Mouse (Mus musculus) heart, embryonic 14.5 days (tissue): Measurements from ENCODE around the gene Lbhd2. TPM values are rescaled to one million over a fixed set of nuclear protein-coding genes. Genes with fewer than 3 reads are reported as not detected.

ENCODE experiments used
- ATAC-seq: fragments of 200-750 bp; cut with Nextera tagmentation; 2 replicates; pipeline ENCODE4 v1.8.0; 2017; ENCODE audit warnings: low read depth, moderate TSS enrichment; ENCODE audit not compliant: insufficient number of reproducible peaks, insufficient read depth, low FRiP score
- H3K27ac ChIP-seq, 2 experiments: fragments of 200-500 bp in 1 of 2; fragments of 300-500 bp in 1 of 2; sonication (generic) in 1 of 2; replicated peaks in 1 of 2; 2 replicates each; pipeline ENCODE4 v1.5.1; 2012 to 2014; ENCODE audit warnings: low read depth in 2 of 2, low read length in 2 of 2, control low read depth in 1 of 2, mild to moderate bottlenecking in 1 of 2, mixed read lengths in 1 of 2; ENCODE audit not compliant: control insufficient read depth in 1 of 2, insufficient read depth in 1 of 2
- H3K27me3 ChIP-seq: fragments of 300-500 bp; sonication (generic); 2 replicates; pipeline ENCODE4 v1.6.1; 2014; ENCODE audit warnings: mild to moderate bottlenecking, low read length, control low read depth; ENCODE audit not compliant: control insufficient read depth, insufficient read depth
- H3K36me3 ChIP-seq: fragments of 300-500 bp; sonication (generic); 2 replicates; pipeline ENCODE4 v1.6.1; 2014; ENCODE audit warnings: mild to moderate bottlenecking, control low read depth, low read length, mixed read lengths; ENCODE audit not compliant: control insufficient read depth, insufficient read depth
- H3K4me1 ChIP-seq, 2 experiments: fragments of 200-500 bp in 1 of 2; fragments of 300-500 bp in 1 of 2; sonication (generic) in 1 of 2; 2 replicates each; pipeline ENCODE4 v1.6.1; 2012 to 2014; ENCODE audit warnings: low read length in 2 of 2, control low read depth in 1 of 2, mixed read lengths in 1 of 2; ENCODE audit not compliant: control insufficient read depth in 2 of 2, insufficient read depth in 2 of 2
- H3K4me2 ChIP-seq: fragments of 300-500 bp; sonication (generic); 2 replicates; pipeline ENCODE4 v1.6.1; 2014; ENCODE audit warnings: mild to moderate bottlenecking, low read length
- H3K4me3 ChIP-seq, 2 experiments: fragments of 200-500 bp in 1 of 2; fragments of 300-500 bp in 1 of 2; sonication (generic) in 1 of 2; 2 replicates each; pipeline ENCODE4 v1.5.1; 2012 to 2014; ENCODE audit warnings: low read length in 2 of 2, mild to moderate bottlenecking in 2 of 2, control low read depth in 1 of 2, low read depth in 1 of 2, moderate library complexity in 1 of 2; ENCODE audit not compliant: control insufficient read depth in 1 of 2, insufficient read depth in 1 of 2
- H3K9ac ChIP-seq: fragments of 300-500 bp; sonication (generic); 2 replicates; pipeline ENCODE4 v1.6.1; 2014; ENCODE audit warnings: mild to moderate bottlenecking, low read length
- H3K9me3 ChIP-seq: fragments of 300-500 bp; sonication (generic); 2 replicates; pipeline ENCODE4 v1.6.1; 2016; ENCODE audit warnings: low read length, control low read depth; ENCODE audit not compliant: control insufficient read depth
- WGBS: fragments of 180-500 bp; shearing (Covaris S2); extraction: QIAGEN DNeasy Blood & Tissue Kit; methylation state at CpG from one replicate; pipeline ENCODE4 v1.1.7; 2014; 5-methylcytosine and 5-hydroxymethylcytosine counted together
- polyA plus RNA-seq: library from polyadenylated mRNA; unstranded; fragments of >200 nt; fragmentation: Nextera tagmentation; extraction: Ambion mirVana; gene quantifications from 2 replicates; pipeline ENCODE4 v1.2.1, GENCODE M21; 2014

Gene Lbhd2
- polyA plus RNA-seq, 1 experiment from 2014 or later: 1.2 TPM

- Histone ChIP-seq H3K9ac (0 out of 2 replicates have a peak overlapping the region, but pooled peaks have one; percentile 72), H3K4me2 (peak overlapping the region; percentile 83), H3K4me1 (peaks cover 33 to 50% of the 10 kb centered on the region in 2 experiments), H3K36me3 (no peaks in the 10 kb centered on the region), H3K9me3 (no peaks in the 10 kb centered on the region), H3K27me3 (peaks cover 74% of the 10 kb centered on the region), H3K27ac (no peak overlapping the region), H3K4me3 (no peak overlapping the region)
- ATAC-seq: no peak
- 27% methylated on average over 8 of the region's 8 CpGs for WGBS
Measured at GRCm38 (mm10) chr12:111428364-111428763, 21.8 kb downstream of the Lbhd2 start.

GRCm38 (mm10) chr12:111428961-111429911, 22.6 kb downstream of the Lbhd2 start:
- H3K9ac ChIP-seq: peak overlapping the region; percentile 72
- under 1% methylated on average over 40 of the region's 40 CpGs for WGBS

GRCm38 (mm10) chr12:111430049-111430867, 23.6 kb downstream of the Lbhd2 start:
- H3K9ac ChIP-seq: peak overlapping the region; percentile 72
- peak overlapping the region in 1 of 2 experiments; percentile 53; a peak in 3 of 4 replicates for H3K27ac ChIP-seq
- peak overlapping the region; percentile 83 for H3K4me2 ChIP-seq
- peaks cover 38 to 56% of the 10 kb centered on the region in 2 experiments for H3K4me1 ChIP-seq
- no peaks in the 10 kb centered on the region for H3K9me3 ChIP-seq
- H3K27me3 ChIP-seq: peaks cover 56% of the 10 kb centered on the region
- no peaks in the 10 kb centered on the region for H3K36me3 ChIP-seq
- WGBS: 13% methylated on average over 27 of the region's 27 CpGs
- H3K4me3 ChIP-seq: peak overlapping the region; percentile 46 to 50
- no peak for ATAC-seq

More at GRCm38 (mm10) chr12:111428961-111429911, 22.6 kb downstream of the Lbhd2 start:
- H3K4me2 ChIP-seq: peak overlapping the region; percentile 83
- ATAC-seq: no peak
- peak overlapping the region; percentile 42 to 53 for H3K27ac ChIP-seq
- no peaks in the 10 kb centered on the region for H3K9me3 ChIP-seq
- H3K36me3 ChIP-seq: no peaks in the 10 kb centered on the region
- peaks cover 33 to 49% of the 10 kb centered on the region in 2 experiments for H3K4me1 ChIP-seq
- peaks cover 65% of the 10 kb centered on the region for H3K27me3 ChIP-seq
- H3K4me3 ChIP-seq: peak overlapping the region; percentile 46 to 50

GRCm38 (mm10) chr12:111430868-111431817, 24.5 kb downstream of the Lbhd2 start:
- no peak overlapping the region for H3K4me3 ChIP-seq
- peaks cover 55% of the 10 kb centered on the region for H3K27me3 ChIP-seq
- no peaks in the 10 kb centered on the region for H3K9me3 ChIP-seq
- H3K4me2 ChIP-seq: peak overlapping the region; percentile 83
- peak overlapping the region in 1 of 2 experiments; percentile 67; a peak in 2 of 4 replicates for H3K27ac ChIP-seq
- WGBS: 28% methylated on average over 14 of the region's 14 CpGs
- no peak for ATAC-seq
- H3K4me1 ChIP-seq: peaks cover 39 to 56% of the 10 kb centered on the region in 2 experiments
- no peak overlapping the region for H3K9ac ChIP-seq
- no peaks in the 10 kb centered on the region for H3K36me3 ChIP-seq

- peaks cover 54% of the 10 kb centered on the region for H3K27me3 ChIP-seq
- 44% methylated on average over 4 of the region's 4 CpGs for WGBS
Measured at GRCm38 (mm10) chr12:111432097-111432496, 25.5 kb downstream of the Lbhd2 start.

GRCm38 (mm10) chr12:111432751-111433331, 26.2 kb downstream of the Lbhd2 start:
- Histone ChIP-seq H3K9me3 (no peaks in the 10 kb centered on the region), H3K4me2 (no peak overlapping the region), H3K36me3 (no peaks in the 10 kb centered on the region), H3K27ac (peak overlapping the region; percentile 30 to 67), H3K9ac (no peak overlapping the region), H3K4me3 (no peak overlapping the region), H3K4me1 (peaks cover 37 to 62% of the 10 kb centered on the region in 2 experiments), H3K27me3 (peaks cover 53% of the 10 kb centered on the region)
- 66% methylated on average over 4 of the region's 5 CpGs for WGBS
- ATAC-seq: no peak

More at GRCm38 (mm10) chr12:111432097-111432496, 25.5 kb downstream of the Lbhd2 start:
- ATAC-seq: no peak
- H3K36me3 ChIP-seq: no peaks in the 10 kb centered on the region
- H3K4me2 ChIP-seq: no peak overlapping the region
- H3K9me3 ChIP-seq: no peaks in the 10 kb centered on the region
- peaks cover 37 to 62% of the 10 kb centered on the region in 2 experiments for H3K4me1 ChIP-seq
- H3K9ac ChIP-seq: no peak overlapping the region; the same call in 1 of the 2 replicates
- H3K27ac ChIP-seq: peak overlapping the region in 1 of 2 experiments; percentile 67; a peak in 3 of 4 replicates
- no peak overlapping the region for H3K4me3 ChIP-seq
